Mouse (Mus musculus): ENCODE measurements at regions not wholly inside any gene's neighbourhood (a gene's known extent, or its start where the extent isn't known, plus 50 kb on each side); places are given as distances from the start of the nearest gene placed in this dataset.

DNA sequence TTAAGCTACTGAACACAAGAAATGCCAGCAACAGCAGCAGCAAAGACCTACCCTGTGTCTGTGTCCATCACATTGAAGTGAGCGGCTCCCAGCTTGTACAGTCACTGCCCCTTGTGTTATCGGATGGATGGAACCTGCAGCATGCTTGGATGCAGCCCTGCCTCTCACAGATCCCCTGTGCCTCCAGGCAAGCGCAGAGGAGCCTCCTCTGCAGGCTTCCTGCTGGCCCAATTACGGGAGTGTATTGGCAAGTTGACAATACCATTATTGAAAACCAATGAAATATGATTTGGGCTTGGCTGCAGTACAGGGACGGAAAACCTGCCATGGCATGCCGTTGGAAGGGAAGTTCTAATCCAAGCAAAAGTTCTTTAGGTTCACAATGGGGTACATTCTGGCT lies 81.9 kb upstream of the Otos start:
- DNase-seq (ENCODE audit: low read depth), result peak; percentile 76

DNA sequence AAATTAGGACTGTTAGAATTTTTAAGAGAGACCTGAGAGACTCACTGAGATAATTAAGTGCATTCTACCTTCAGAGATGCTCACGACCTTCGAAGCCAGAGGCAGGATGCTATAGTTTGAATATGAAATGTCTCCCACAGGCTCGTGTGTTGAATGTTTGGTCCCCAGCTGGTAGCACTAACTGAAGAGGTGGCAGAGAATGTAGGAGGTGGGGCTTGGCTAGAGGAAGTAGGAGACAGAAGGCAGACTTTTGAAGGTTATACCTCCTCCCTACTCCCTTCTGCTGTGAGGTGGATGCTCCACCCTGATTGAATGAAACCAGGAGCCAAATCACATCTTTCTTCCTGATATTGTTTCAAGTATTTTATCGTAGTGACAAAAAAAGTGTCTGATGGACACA lies 79.3 kb upstream of the Otos start:
- TF ChIP-seq POLR2A (IDR thresholded peaks at IDR 0.05; ENCODE audit: borderline replicate concordance, extremely low read depth, insufficient read depth, insufficient read length, poor library complexity, severe bottlenecking) (no peak), CTCF (IDR thresholded peaks at IDR 0.05; ENCODE audit: borderline replicate concordance, extremely low read depth, insufficient read depth, insufficient read length) (no peak)
- DNase-seq (ENCODE audit: low read depth), result peak; percentile 59

More for the DNA sequence above, 81.9 kb upstream of the Otos start:
- TF ChIP-seq CTCF (IDR thresholded peaks at IDR 0.05; ENCODE audit: borderline replicate concordance, extremely low read depth, insufficient read depth, insufficient read length) (no peak), POLR2A (IDR thresholded peaks at IDR 0.05; ENCODE audit: borderline replicate concordance, extremely low read depth, insufficient read depth, insufficient read length, poor library complexity, severe bottlenecking) (no peak)

DNA sequence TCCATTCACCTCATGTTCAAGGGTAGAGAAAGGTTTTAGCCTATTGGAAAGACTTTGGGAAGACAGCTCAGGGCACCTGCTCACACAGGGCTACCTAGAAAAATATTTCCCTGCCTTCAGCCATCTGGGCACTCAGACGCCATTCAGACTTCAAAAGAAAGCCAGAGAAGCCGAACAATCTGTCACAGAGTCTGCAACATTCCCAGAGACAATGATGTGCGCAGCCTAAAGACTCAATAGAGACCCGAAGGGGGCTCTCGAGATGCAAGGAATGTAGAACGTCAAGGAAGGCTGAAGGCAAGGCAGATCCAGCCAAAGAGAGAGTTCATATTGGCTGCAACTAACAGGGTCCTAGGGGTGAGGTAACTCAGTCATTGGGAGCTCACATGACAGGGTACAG lies 78.7 kb upstream of the Otos start:
- TF ChIP-seq POLR2A (IDR thresholded peaks at IDR 0.05; ENCODE audit: borderline replicate concordance, extremely low read depth, insufficient read depth, insufficient read length, poor library complexity, severe bottlenecking) (no peak), CTCF (IDR thresholded peaks at IDR 0.05; ENCODE audit: borderline replicate concordance, extremely low read depth, insufficient read depth, insufficient read length) (no peak)
- peak; percentile 53 for DNase-seq (ENCODE audit: low read depth)

DNA sequence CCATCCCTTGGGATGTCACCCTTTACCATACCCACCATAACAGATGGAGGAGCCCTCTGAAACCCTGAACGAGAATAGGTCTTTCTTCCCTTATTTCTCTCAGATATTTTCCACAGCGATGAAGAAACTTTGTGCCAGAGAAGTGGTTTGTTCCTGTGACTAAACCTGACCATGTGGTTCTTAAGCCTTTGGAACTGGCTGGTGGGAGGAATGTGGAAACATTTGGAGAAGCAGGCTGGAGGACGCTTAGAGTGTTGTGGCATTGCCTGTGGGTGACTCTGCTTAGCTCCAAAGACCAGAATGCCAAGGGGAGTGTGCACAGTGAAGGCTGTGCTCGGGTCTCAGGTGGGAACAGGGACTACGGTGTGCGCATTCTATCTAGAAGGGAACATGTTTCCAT lies 77.7 kb upstream of the Otos start:
- no peak for TF ChIP-seq POLR2A (IDR thresholded peaks at IDR 0.05; ENCODE audit: borderline replicate concordance, extremely low read depth, insufficient read depth, insufficient read length, poor library complexity, severe bottlenecking)
- no peak for TF ChIP-seq CTCF (IDR thresholded peaks at IDR 0.05; ENCODE audit: borderline replicate concordance, extremely low read depth, insufficient read depth, insufficient read length)
- DNase-seq (ENCODE audit: low read depth), result no peak

DNA sequence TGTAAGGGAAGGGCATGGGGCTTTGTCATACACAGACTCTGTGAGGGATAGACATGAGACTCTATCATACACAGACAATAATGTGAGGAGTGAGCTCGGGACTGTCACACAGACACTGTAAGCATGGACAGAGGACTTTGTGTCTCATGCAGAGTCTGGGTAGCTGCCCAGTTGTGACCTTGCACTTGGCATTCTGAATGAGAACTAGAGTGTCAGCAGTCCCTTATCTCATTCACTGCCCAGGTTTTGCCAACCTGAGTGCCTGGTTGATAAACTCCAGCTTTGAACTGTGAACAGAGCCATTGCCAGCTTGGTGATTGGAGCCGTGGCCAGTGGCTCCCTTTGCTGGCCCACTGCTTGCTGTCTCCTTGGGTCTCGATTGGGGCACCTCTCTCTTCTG lies 75.5 kb upstream of the Otos start:
- no peak for TF ChIP-seq POLR2A (IDR thresholded peaks at IDR 0.05; ENCODE audit: borderline replicate concordance, extremely low read depth, insufficient read depth, insufficient read length, poor library complexity, severe bottlenecking)
- TF ChIP-seq CTCF (IDR thresholded peaks at IDR 0.05; ENCODE audit: borderline replicate concordance, extremely low read depth, insufficient read depth, insufficient read length), result no peak
- DNase-seq (ENCODE audit: low read depth), result no peak

DNA sequence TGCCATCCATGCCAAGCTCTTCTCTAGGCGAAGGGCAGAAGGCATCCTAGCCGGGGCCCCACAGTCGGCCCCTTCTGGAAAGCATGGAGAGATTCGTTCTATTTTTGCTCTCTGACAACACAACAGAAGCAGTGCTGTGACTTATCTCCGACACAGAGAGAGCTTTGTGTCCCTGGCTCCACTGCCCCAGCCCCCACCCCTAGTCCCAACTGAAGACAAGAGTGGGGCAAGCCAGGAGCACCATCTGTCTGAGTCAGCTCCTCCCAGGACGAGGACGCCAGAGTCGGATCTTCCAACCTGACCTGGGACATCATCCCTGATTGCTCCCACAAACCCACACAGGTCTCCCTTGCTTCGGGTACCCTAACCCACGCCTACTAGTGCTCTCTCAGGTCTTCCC lies 71.9 kb upstream of the Otos start:
- DNase-seq (ENCODE audit: low read depth), result no peak
- TF ChIP-seq CTCF (IDR thresholded peaks at IDR 0.05; ENCODE audit: borderline replicate concordance, extremely low read depth, insufficient read depth, insufficient read length) (no peak), POLR2A (IDR thresholded peaks at IDR 0.05; ENCODE audit: borderline replicate concordance, extremely low read depth, insufficient read depth, insufficient read length, poor library complexity, severe bottlenecking) (no peak)

DNA sequence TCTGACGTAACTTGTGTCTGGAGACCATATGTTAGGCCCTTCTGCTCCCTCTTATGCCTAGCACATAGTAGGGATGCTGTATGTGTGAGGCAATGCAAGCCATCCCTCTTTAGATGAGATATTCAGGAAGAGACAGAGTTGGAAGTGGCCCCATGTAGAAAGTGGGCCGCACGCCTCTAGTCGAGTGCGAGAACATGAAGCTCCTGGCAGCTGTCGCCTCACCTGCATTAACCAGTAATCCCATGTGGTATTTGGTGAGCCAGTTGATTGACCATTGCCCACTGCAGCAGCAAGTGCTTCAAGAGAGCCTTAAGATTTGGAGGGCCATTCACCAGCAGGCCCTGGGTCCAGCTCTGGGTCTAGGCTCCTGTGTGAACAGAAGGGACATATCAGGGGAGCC lies 71.2 kb upstream of the Otos start:
- TF ChIP-seq POLR2A (IDR thresholded peaks at IDR 0.05; ENCODE audit: borderline replicate concordance, extremely low read depth, insufficient read depth, insufficient read length, poor library complexity, severe bottlenecking) (no peak), CTCF (IDR thresholded peaks at IDR 0.05; ENCODE audit: borderline replicate concordance, extremely low read depth, insufficient read depth, insufficient read length) (no peak)
- no peak for DNase-seq (ENCODE audit: low read depth)

DNA sequence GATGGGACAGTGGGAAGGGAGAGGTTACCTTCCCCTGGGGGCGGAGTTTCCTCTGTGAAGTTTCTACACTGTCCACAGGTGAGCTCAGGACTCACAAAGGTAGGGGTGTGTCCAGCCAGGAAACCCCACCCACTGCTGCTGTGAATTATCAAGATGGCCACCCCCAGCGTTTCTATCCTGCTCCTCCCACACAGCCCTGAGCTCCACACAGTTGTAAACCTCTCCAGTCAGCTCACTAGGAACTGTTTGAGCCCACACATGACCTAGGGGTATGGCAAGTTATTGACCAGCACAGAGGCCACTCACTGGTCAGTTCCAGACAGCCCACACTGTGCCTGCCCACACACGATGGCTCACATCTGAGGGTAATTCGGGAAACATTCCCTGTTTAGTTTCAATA lies 69.5 kb upstream of the Otos start:
- no peak for DNase-seq (ENCODE audit: low read depth)
- no peak for TF ChIP-seq CTCF (IDR thresholded peaks at IDR 0.05; ENCODE audit: borderline replicate concordance, extremely low read depth, insufficient read depth, insufficient read length)
- no peak for TF ChIP-seq POLR2A (IDR thresholded peaks at IDR 0.05; ENCODE audit: borderline replicate concordance, extremely low read depth, insufficient read depth, insufficient read length, poor library complexity, severe bottlenecking)

DNA sequence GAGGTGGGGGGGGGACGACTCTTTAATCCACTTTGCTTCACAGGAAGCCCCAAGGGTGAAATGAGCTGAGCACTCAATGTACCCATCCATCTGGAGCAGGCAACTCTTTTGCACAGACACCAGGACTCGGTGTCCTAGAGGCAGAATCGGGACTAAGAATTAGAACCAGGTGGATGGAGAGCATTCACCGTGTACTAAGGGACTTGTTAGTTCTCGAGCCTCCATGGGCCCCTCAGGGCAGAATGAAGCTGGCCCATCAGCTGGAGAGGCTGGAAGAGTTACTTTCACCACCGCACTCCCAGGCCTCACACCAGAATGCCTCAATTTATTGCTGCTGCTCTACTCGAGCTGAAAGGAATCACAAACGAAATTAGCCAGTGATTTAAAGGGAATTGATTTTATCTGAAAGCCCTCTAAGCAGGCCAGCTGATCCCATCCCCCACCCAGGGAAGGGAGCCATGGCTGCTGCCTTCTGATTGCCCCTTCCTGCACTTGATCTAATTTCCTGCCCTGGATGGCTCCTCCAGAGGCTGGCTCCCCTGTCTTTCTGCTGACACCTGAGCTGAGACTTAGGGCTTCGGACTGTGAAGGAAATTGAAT lies 66.2 kb upstream of the Otos start:
- DNase-seq (ENCODE audit: low read depth), result peak; percentile 41
- no peak for TF ChIP-seq POLR2A (IDR thresholded peaks at IDR 0.05; ENCODE audit: borderline replicate concordance, extremely low read depth, insufficient read depth, insufficient read length, poor library complexity, severe bottlenecking)
- no peak for TF ChIP-seq CTCF (IDR thresholded peaks at IDR 0.05; ENCODE audit: borderline replicate concordance, extremely low read depth, insufficient read depth, insufficient read length)

DNA sequence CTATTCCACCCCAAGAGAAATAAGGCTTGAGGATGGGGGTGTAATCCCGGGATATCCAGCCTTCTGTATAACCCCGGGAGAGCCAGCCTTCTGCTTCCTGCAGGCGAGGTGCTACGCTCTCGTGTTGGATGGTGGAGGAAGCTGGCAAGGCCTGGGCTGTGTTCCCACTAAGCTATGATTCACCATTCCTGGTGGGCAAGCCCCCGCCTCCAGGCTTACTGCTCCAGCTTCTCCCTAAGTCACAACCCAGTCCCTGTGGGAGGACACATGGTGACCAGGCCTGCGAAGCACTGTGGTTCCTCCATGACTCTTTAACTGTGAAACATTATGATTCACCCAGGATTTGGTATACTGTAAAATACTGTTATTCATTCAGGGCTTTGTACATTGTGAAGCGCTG lies 63.7 kb upstream of the Otos start:
- no peak for DNase-seq (ENCODE audit: low read depth)
- TF ChIP-seq POLR2A (IDR thresholded peaks at IDR 0.05; ENCODE audit: borderline replicate concordance, extremely low read depth, insufficient read depth, insufficient read length, poor library complexity, severe bottlenecking), result no peak
- no peak for TF ChIP-seq CTCF (IDR thresholded peaks at IDR 0.05; ENCODE audit: borderline replicate concordance, extremely low read depth, insufficient read depth, insufficient read length)

DNA sequence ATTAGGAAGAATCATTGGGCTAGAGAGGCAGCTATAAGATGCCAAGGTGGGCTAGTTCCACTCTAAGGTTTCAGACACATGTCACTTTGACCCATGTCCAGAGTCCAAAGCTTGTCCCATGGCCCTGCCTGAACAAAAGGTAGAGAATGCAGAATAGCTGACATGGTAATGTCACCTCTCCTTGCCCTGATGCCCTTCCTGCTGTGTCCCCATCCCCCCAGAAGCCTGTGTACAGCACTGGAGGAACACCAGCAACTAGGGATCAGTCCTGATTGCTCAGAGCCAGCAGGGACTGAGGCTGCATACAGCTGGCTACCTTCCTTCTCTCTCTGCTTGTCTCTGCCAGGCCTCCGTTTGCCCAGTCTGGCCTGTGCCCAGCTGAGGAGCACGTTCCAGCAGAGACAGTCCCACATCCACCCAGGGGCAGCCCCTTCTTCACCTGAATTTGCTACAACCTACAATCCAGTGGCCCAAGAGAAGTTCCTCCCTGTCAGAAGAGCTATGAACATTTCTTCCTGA lies 61.7 kb upstream of the Otos start:
- DNase-seq (ENCODE audit: low read depth), result no peak
- TF ChIP-seq POLR2A (IDR thresholded peaks at IDR 0.05; ENCODE audit: borderline replicate concordance, extremely low read depth, insufficient read depth, insufficient read length, poor library complexity, severe bottlenecking) (no peak), CTCF (IDR thresholded peaks at IDR 0.05; ENCODE audit: borderline replicate concordance, extremely low read depth, insufficient read depth, insufficient read length) (no peak)

DNA sequence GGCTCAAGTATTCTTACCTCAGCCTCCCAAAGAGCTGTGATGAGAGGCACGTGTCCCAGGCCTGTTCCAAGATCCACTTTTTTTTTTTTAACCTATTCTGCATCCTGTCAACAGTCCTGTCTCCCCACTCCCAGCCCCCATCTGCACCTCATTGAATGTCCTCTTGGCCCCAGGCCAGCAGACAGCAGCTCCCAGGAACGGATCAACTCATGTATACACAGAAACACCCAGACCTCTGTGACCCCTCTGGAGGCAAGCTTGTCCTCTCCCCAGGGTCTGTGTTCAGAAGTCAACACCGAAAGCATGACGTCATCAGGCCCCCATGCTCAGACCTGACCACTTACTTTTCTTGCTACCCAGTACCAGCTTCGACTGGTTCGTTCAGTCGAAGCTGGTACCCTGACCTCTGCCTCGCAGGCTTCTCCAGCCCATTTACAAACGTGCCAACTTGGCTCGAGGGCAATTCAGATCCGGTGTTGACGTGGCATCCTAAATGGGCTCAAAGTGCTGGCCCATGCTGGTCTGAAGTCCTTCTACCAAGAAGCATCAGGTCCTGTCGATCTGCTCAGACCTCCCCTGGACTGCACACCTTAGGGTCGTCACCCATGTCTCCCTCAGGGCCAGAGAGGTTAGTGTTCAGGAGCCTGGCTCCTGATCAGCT lies 60.7 kb upstream of the Otos start:
- DNase-seq (ENCODE audit: low read depth), result peak; percentile 49
- no peak for TF ChIP-seq CTCF (IDR thresholded peaks at IDR 0.05; ENCODE audit: borderline replicate concordance, extremely low read depth, insufficient read depth, insufficient read length)
- TF ChIP-seq POLR2A (IDR thresholded peaks at IDR 0.05; ENCODE audit: borderline replicate concordance, extremely low read depth, insufficient read depth, insufficient read length, poor library complexity, severe bottlenecking), result no peak

Measured in brain, embryonic 14.5 days (tissue).